Mouse (Mus musculus) lung, postnatal 14 days (tissue): ENCODE results near the gene Krtap29-1.

Source experiments
- DNase-seq: peaks from one replicate; pipeline ENCODE4 v3.0.0; 2021

The Krtap29-1 gene

GRCm38 (mm10) chr11:99937751-99938264 is 41.0 kb downstream of the Krtap29-1 start:
- no peak for DNase-seq

DNA sequence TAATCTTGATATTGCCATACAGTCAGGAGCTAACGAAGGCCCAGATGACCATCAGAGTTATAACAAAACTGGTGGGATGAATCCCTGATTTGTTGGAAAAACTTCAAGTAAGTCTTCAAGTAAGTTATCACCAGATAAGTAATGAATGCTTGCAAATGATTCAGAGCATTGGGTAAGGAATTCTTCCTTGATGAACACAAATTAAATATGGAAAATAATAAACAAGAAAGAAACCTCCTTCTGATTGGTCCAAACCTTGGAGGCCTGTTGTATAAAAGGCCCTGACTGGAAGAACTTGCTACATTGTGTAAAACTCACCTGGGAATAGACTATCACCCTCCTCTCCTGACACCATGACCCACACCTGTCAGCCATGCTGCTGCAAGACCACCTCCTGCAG is 42.9 kb downstream of the Krtap29-1 start, which contains the start of gene Krtap31-2:
TSS of gene Krtap31-2 (plus strand) at position 301 of the 400 bp plus-strand sequence.
- DNase-seq, result no peak
